Mouse (Mus musculus): ENCODE results near the gene Kcng3. TPM values are rescaled to one million over a fixed set of nuclear protein-coding genes. Genes with fewer than 3 reads are reported as not detected.

The Kcng3 gene
- 0.25 and 0.36 TPM in 2 replicates for polyA plus RNA-seq (2012; rRNA removed)

DNA sequence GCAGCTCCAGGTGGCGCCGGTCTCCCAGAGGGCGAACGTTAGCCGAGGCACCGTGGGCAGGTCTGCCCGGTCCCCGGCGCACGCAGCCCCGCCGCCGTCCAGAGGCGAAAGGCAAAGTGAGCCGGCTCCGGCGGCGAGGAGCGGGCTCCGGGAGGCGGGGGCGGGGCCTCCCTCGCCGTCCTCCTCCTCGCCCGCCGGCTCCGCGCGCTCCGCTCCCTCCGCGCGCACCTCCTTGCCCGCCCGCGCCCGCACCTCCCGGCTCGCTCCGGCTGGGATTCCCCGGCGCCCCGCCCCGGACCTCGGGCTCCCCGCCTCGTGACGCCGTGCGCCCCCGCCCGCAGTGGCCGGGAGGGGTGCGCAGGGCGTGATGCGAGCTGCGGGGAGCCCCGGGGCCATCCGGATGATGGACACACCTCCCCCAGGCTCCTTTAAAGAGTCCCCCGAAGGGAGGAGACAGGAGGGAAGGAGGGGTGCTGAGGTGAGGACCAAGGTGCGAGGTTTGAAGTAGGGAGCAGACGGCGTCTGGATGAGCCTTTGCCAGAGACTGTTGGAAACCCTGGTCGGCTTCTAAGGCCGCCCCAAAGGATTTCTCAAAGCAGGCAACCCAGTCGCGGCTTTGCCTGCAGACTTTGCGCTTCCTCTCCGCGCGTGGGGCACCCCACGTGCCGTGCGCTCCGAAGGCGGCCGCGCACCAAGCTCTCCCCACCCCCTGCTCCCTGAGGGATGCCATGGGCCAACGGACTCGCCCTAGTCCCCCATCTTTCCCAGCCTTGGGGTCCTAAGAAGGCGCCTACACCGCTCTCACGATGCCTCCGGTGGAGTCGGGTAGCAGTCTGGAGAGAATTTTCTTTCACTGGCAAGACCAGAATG is at the start of gene Kcng3:
Gene Kcng3 (minus strand): TSS at position 113 of the 870 bp plus-strand sequence.
- H3K27me3 ChIP-seq (ENCODE audit: control insufficient read depth, insufficient read depth, low read length), result peaks cover 42% of the 10 kb centered on the region
- no peak for TF ChIP-seq CTCF (IDR thresholded peaks at IDR 0.05; ENCODE audit: extremely low read depth, insufficient read length, insufficient replicate concordance, low read depth, low read length)
- TF ChIP-seq POLR2A (IDR thresholded peaks at IDR 0.05; ENCODE audit: low read depth, low read length), result no peak
- under 1% methylated on average over 86 of the region's 86 CpGs for WGBS
- no peak within 1 kb of the TSS for H3K27ac ChIP-seq (ENCODE audit: insufficient read depth, low read depth, low read length)
- H3K4me3 ChIP-seq (ENCODE audit: low read depth, low read length), result peak within 1 kb of the TSS; percentile 76
- no peaks in the 10 kb centered on the region for H3K36me3 ChIP-seq (ENCODE audit: control insufficient read depth, insufficient read depth, low read length)
- H3K4me1 ChIP-seq (ENCODE audit: control insufficient read depth, insufficient read depth, insufficient read length, low read length), result peaks cover 10% of the 10 kb centered on the region

DNA sequence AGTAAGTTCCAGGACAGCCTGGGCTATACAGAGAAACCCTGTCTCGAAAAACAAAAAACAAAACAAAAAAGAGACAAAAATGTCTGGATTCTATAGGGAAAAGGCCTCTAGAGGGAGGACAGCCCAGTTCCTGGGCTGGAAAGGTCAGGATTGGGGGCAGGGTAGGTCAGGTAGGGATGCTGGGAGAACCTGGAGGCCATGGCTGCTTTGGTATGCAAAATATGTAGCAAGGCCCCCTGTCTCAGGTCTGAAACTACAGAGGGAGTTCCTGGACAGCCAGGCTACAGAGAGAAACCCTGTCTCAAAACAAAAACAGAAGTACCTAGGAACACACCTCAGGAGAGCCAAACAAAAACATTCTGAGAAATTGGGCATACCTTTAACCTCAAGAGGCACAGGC is 45.7 kb upstream of the Kcng3 start:
- H3K4me1 ChIP-seq (ENCODE audit: control insufficient read depth, insufficient read depth, insufficient read length, low read length), result no peaks in the 10 kb centered on the region
- H3K27ac ChIP-seq (ENCODE audit: insufficient read depth, low read depth, low read length), result no peak overlapping the region
- TF ChIP-seq POLR2A (IDR thresholded peaks at IDR 0.05; ENCODE audit: low read depth, low read length) (no peak), CTCF (IDR thresholded peaks at IDR 0.05; ENCODE audit: extremely low read depth, insufficient read length, insufficient replicate concordance, low read depth, low read length) (no peak)
- H3K36me3 ChIP-seq (ENCODE audit: control insufficient read depth, insufficient read depth, low read length), result no peaks in the 10 kb centered on the region
- 87% methylated on average over 1 of the region's 1 CpGs for WGBS
- H3K27me3 ChIP-seq (ENCODE audit: control insufficient read depth, insufficient read depth, low read length), result no peaks in the 10 kb centered on the region
- H3K4me3 ChIP-seq (ENCODE audit: low read depth, low read length), result no peak overlapping the region

DNA sequence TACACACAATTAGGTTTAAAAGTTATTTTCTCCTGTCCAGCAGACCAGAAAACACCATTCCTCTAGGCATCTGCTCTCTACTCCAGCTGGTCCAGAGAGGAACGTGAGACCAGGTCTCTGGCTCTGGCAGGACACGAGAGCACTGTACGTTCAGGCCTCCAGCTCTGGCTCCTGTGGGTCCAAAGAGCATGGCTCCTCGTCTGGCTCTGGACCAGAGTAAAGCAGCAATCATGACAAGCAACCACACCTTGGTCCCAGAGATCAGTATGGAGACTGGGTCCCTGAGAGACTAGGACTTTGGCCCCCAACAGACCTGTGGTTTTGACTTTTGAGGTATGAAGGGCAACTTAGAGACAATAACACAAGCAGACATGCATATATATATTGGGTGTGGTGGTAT is 41.0 kb upstream of the Kcng3 start:
- no peaks in the 10 kb centered on the region for H3K27me3 ChIP-seq (ENCODE audit: control insufficient read depth, insufficient read depth, low read length)
- no peak overlapping the region for H3K4me3 ChIP-seq (ENCODE audit: low read depth, low read length)
- H3K27ac ChIP-seq (ENCODE audit: insufficient read depth, low read depth, low read length), result peak overlapping the region; percentile 33
- TF ChIP-seq POLR2A (IDR thresholded peaks at IDR 0.05; ENCODE audit: low read depth, low read length), result no peak
- TF ChIP-seq CTCF (IDR thresholded peaks at IDR 0.05; ENCODE audit: extremely low read depth, insufficient read length, insufficient replicate concordance, low read depth, low read length), result no peak
- peaks cover 5% of the 10 kb centered on the region for H3K4me1 ChIP-seq (ENCODE audit: control insufficient read depth, insufficient read depth, insufficient read length, low read length)
- WGBS, result 31% methylated on average over 4 of the region's 4 CpGs
- H3K36me3 ChIP-seq (ENCODE audit: control insufficient read depth, insufficient read depth, low read length), result no peaks in the 10 kb centered on the region

DNA sequence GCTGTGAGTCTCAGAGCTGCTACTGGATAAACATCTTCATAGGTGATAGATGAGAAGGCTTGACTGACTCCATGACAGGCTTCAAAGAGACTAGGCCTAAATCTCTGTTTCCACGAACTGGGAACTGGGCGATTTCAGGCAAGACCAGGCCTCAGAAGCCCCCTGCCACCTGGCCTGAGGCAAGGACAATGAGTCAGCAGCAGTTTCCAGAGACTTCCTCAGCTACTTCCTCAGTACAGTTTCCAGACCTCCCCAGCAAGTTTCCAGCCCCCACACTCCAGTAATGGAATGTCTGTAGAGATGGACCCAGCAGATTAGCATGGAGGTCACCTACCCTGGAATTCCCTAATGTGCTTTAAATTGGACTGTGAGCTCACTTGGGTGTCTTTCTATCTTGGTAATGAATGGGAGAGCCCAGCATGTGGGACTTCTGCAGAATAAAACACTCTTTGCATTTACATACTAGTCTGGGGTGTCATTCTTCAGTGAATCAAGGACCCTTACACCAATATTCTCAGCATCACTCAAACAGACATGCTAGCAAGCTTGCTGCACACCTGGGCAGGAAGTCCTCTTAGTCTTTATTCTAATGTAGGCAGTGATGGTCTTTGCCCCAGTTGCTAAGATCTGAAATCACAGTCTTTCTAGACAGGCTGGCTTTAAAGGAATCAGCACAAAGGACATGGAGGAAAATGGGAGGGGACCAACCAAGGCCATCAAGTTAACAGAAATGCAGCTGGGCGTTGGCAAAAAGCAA is 36.4 kb upstream of the Kcng3 start:
- H3K27me3 ChIP-seq (ENCODE audit: control insufficient read depth, insufficient read depth, low read length), result no peaks in the 10 kb centered on the region
- WGBS, result 87% methylated on average over 3 of the region's 3 CpGs
- no peaks in the 10 kb centered on the region for H3K36me3 ChIP-seq (ENCODE audit: control insufficient read depth, insufficient read depth, low read length)
- no peak overlapping the region for H3K4me3 ChIP-seq (ENCODE audit: low read depth, low read length)
- H3K27ac ChIP-seq (ENCODE audit: insufficient read depth, low read depth, low read length), result no peak overlapping the region
- no peak for TF ChIP-seq CTCF (IDR thresholded peaks at IDR 0.05; ENCODE audit: extremely low read depth, insufficient read length, insufficient replicate concordance, low read depth, low read length)
- TF ChIP-seq POLR2A (IDR thresholded peaks at IDR 0.05; ENCODE audit: low read depth, low read length), result no peak
- peaks cover 5% of the 10 kb centered on the region for H3K4me1 ChIP-seq (ENCODE audit: control insufficient read depth, insufficient read depth, insufficient read length, low read length)

DNA sequence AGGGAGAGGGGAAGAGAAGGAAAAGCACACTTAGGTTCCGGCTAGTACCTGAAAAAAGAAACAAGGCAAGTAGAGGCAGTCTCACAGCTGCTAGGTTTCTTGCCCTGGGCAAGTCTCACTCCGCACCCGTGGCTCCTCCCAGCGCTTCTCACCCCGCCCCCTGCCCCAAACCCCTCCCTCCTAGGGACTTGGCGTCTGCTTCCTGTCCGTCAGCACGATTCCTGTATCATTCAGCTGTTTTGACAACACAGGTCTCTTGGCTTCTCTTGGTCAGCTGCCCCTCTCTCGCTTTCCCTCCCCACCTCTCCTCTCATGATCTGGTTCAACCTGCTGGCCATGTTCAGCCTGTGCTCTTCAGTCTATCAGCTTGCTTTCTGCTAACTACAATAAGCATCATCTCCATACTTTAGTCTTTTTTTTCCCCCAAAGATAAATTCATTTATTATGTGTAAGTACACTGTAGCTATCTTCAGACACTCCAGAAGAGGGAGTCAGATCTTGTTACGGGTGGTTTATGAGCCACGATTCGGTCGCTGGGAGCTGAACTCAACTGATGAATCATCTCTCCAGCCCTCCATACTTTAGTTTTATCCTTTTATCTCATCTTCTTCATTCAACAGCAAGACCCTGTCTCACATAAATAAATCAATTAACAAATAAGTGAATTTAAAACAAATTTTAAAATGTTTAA is 35.0 kb upstream of the Kcng3 start:
- Histone ChIP-seq H3K36me3 (ENCODE audit: control insufficient read depth, insufficient read depth, low read length) (no peaks in the 10 kb centered on the region), H3K4me3 (ENCODE audit: low read depth, low read length) (no peak overlapping the region), H3K27ac (ENCODE audit: insufficient read depth, low read depth, low read length) (no peak overlapping the region), H3K27me3 (ENCODE audit: control insufficient read depth, insufficient read depth, low read length) (no peaks in the 10 kb centered on the region), H3K4me1 (ENCODE audit: control insufficient read depth, insufficient read depth, insufficient read length, low read length) (peaks cover 5% of the 10 kb centered on the region)
- 71% methylated on average over 13 of the region's 13 CpGs for WGBS
- TF ChIP-seq POLR2A (IDR thresholded peaks at IDR 0.05; ENCODE audit: low read depth, low read length) (no peak), CTCF (IDR thresholded peaks at IDR 0.05; ENCODE audit: extremely low read depth, insufficient read length, insufficient replicate concordance, low read depth, low read length) (no peak)

DNA sequence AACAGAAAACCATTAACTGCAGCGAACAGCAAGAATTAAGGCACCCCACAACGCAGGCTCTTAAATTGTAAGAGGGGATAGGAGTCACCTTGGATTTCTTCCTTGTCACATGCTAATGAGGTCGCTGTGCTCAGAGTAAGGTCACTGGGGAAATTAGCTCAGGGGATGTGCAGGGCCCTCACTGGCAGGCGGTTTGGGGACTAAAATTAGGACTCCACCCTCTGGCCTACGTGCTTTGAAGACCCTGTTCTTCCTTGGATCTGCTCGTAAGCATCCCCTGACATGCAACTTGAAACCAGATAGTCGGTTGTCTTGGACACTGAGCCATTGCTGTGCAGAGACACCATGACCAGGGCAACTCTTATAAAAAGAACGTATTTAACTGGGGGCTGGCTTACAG is 33.1 kb upstream of the Kcng3 start:
- no peak for TF ChIP-seq CTCF (IDR thresholded peaks at IDR 0.05; ENCODE audit: extremely low read depth, insufficient read length, insufficient replicate concordance, low read depth, low read length)
- TF ChIP-seq POLR2A (IDR thresholded peaks at IDR 0.05; ENCODE audit: low read depth, low read length), result no peak

More for the DNA sequence above, 33.1 kb upstream of the Kcng3 start:
- 77% methylated on average over 8 of the region's 8 CpGs for WGBS
- Histone ChIP-seq H3K36me3 (ENCODE audit: control insufficient read depth, insufficient read depth, low read length) (no peaks in the 10 kb centered on the region), H3K27me3 (ENCODE audit: control insufficient read depth, insufficient read depth, low read length) (no peaks in the 10 kb centered on the region), H3K4me1 (ENCODE audit: control insufficient read depth, insufficient read depth, insufficient read length, low read length) (peaks cover 4% of the 10 kb centered on the region), H3K4me3 (ENCODE audit: low read depth, low read length) (no peak overlapping the region), H3K27ac (ENCODE audit: insufficient read depth, low read depth, low read length) (no peak overlapping the region)

Measured in small intestine, adult 2 months (tissue).